Mouse (Mus musculus) left cerebral cortex, adult 2 months (tissue): ENCODE results near the gene Cog6. TPM values are rescaled to one million over a fixed set of nuclear protein-coding genes. Genes with fewer than 3 reads are reported as not detected.

Source experiments
- DNase-seq, 2 experiments: peaks; one replicate each; pipeline ENCODE4 v3.0.0; 2021 to 2022; ENCODE audit warnings: low spot score in 2 of 2, mixed read lengths in 1 of 2; ENCODE audit errors: extremely low spot score in 1 of 2
- H3K27ac ChIP-seq: fragments of 200-600 bp; 2 replicates; pipeline ENCODE4 v1.8.1; 2022
- H3K4me3 ChIP-seq: fragments of 200-600 bp; 2 replicates; pipeline ENCODE4 v1.8.1; 2022
- CTCF ChIP-seq: fragments of 200-600 bp; IDR thresholded peaks from 2 replicates; pipeline ENCODE4 v1.8.1; 2022; ENCODE audit warnings: antibody characterized with exemption, mild to moderate bottlenecking, moderate library complexity
- intact Hi-C: fragments of 180-260 bp; cut with DNase I; formaldehyde crosslinking; loops from one replicate; pipeline ENCODE4 v1.15.1; 2025
- total RNA-seq, 2 experiments: library from RNA; stranded (reverse); gene quantifications; 2 replicates each; pipeline ENCODE4 v1.2.3; 2021

Gene Cog6
- total RNA-seq, 2 experiments from 2014 or later: 41.9 to 46.7 TPM

GRCm38 (mm10) chr3:52983772-52984171 lies 33.3 kb downstream of the Cog6 start:
- intact Hi-C loops: loop anchor here (10.0 kb wide), 1 partner anchor 1419 kb away; the partner anchor contains the start of gene Setd7
- DNase-seq: peak in 1 of 2 experiments; percentile 26
- Histone ChIP-seq H3K4me3 (no peak overlapping the region), H3K27ac (peak overlapping the region; percentile 57)
- no peak for TF ChIP-seq CTCF

DNA sequence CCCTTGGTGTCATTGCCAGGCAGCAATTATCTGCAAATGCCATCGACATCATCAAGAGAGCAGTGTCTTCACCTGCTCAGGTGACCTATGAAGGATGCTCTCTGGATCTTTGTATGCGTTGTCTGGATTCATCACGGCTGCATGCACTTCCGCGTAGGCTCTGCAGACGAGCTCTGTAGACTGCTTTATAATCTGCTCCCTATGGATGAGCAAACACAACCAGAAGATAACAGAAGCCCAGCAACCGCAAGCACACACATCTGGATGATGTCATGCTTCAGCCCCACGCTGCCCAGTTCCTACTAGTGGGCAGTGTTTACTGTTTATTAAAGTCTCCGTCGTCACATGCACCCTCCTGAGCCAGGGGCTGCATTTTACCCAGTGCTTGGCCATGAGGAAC lies 34.0 kb downstream of the Cog6 start:
- peak overlapping the region; percentile 57; the same call in 1 of the 2 replicates for H3K27ac ChIP-seq
- no peak for TF ChIP-seq CTCF
- DNase-seq: no peak
- no peak overlapping the region for H3K4me3 ChIP-seq
- intact Hi-C loops: loop anchor here (10.0 kb wide), 1 partner anchor 1418 kb away; the partner anchor contains the start of gene Setd7

GRCm38 (mm10) chr3:52974674-52975556 lies 42.1 kb downstream of the Cog6 start:
- peak; percentile 69 for TF ChIP-seq CTCF
- peak overlapping the region; percentile 59 for H3K27ac ChIP-seq

DNA sequence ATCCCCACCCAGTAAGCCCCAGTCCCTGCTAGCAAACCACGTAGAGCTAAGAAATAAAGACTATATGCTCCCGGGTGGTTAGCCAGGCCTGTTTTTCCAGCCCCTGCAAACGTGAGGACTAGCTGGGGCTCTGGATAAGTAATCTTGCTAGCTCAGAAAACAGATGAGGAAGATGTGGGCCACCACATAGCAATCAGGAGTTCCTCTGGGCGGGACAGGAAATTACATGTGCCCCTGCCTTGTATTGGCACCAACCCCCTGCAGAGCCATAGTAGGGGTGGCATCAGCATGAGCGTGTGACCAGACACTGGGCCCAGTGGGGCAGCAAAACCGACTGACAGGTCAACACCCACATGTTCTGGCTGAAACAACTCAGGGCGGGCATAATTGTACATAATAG lies 44.1 kb downstream of the Cog6 start:
- DNase-seq: no peak
- Histone ChIP-seq H3K27ac (no peak overlapping the region), H3K4me3 (no peak overlapping the region)
- intact Hi-C loops: no loop called here
- TF ChIP-seq CTCF: no peak

More at GRCm38 (mm10) chr3:52974674-52975556, 42.1 kb downstream of the Cog6 start:
- no peak overlapping the region for H3K4me3 ChIP-seq
- intact Hi-C loops: loop anchor here (5.0 kb wide), 1 partner anchor 718 kb away; no protein-coding TSS in a partner anchor
- DNase-seq: peak; percentile 69 to 76

GRCm38 (mm10) chr3:52967046-52967445 lies 50.0 kb downstream of the Cog6 start:
- no peak for DNase-seq
- Histone ChIP-seq H3K27ac (no peak overlapping the region), H3K4me3 (no peak overlapping the region)
- intact Hi-C loops: no loop called here
- TF ChIP-seq CTCF: peak; percentile 21

- intact Hi-C loops: loop anchor here (5.0 kb wide), 1 partner anchor 707 kb away; no protein-coding TSS in a partner anchor
- H3K4me3 ChIP-seq: no peak overlapping the region
- H3K27ac ChIP-seq: no peak overlapping the region
- DNase-seq: no peak
- TF ChIP-seq CTCF: no peak
Observed at GRCm38 (mm10) chr3:52964206-52964605, 52.8 kb downstream of the Cog6 start.

GRCm38 (mm10) chr3:52963441-52963840 lies 53.6 kb downstream of the Cog6 start:
- no peak for TF ChIP-seq CTCF
- intact Hi-C loops: loop anchor here (5.0 kb wide), 1 partner anchor 706 kb away; no protein-coding TSS in a partner anchor
- Histone ChIP-seq H3K27ac (no peak overlapping the region), H3K4me3 (no peak overlapping the region)
- no peak for DNase-seq

GRCm38 (mm10) chr3:52962391-52962790 lies 54.6 kb downstream of the Cog6 start:
- no peak overlapping the region for H3K27ac ChIP-seq
- intact Hi-C loops: loop anchor here (5.0 kb wide), 1 partner anchor 705 kb away; no protein-coding TSS in a partner anchor
- H3K4me3 ChIP-seq: no peak overlapping the region
- no peak for DNase-seq
- no peak for TF ChIP-seq CTCF

DNA sequence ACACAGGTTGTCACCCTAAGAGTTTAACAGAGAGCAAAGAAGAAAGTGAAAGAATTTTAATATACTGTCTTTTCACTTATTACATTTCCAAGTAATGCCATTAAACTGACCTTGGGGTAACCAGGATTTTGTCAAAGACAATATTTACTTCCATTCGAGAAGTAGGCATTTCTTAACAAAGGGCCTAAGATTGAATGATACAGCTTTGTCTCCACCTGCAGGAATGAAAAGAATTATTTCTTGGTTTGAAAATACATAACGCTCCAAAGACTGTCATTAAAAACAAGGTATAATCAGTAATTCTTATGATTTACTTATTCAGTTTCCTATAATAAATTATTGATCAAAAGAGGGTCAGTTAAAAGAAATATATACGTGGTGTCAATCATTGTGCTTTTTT lies 55.4 kb downstream of the Cog6 start:
- intact Hi-C loops: loop anchor here (5.0 kb wide), 1 partner anchor 704 kb away; no protein-coding TSS in a partner anchor
- no peak overlapping the region for H3K4me3 ChIP-seq
- no peak overlapping the region for H3K27ac ChIP-seq
- no peak for DNase-seq
- peak; percentile 29 for TF ChIP-seq CTCF

GRCm38 (mm10) chr3:52960951-52961350 lies 56.1 kb downstream of the Cog6 start:
- intact Hi-C loops: loop anchor here (5.0 kb wide), 1 partner anchor 704 kb away; no protein-coding TSS in a partner anchor
- no peak for DNase-seq
- TF ChIP-seq CTCF: no peak
- no peak overlapping the region for H3K4me3 ChIP-seq
- H3K27ac ChIP-seq: no peak overlapping the region

- Histone ChIP-seq H3K4me3 (no peak overlapping the region), H3K27ac (no peak overlapping the region)
- intact Hi-C loops: no loop called here
- no peak for DNase-seq
- no peak for TF ChIP-seq CTCF
Observed at GRCm38 (mm10) chr3:52958444-52959120, 58.5 kb downstream of the Cog6 start.

DNA sequence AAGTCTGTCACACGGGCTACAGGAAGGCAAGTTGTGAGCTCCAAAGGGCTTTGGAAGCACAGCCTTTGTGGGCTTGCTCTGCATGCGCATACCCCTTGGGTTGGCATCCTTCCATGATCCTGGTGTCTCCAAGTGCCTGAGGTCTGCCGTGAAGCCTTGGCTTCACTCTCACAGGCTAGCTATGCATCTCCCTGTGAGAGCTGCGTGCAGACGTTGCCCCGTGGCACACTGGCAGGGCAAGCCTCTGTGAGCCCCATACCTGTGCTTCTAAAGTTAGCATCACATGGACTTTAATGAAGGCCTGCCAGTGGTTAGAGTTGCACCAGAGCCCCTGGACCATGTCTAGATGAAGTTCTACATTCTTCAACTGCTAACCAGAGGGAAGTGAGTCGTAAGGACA lies 59.2 kb downstream of the Cog6 start:
- no peak overlapping the region for H3K27ac ChIP-seq
- H3K4me3 ChIP-seq: no peak overlapping the region
- intact Hi-C loops: no loop called here
- DNase-seq: no peak
- no peak for TF ChIP-seq CTCF
